Comparison of ENCODE assay signal across 9 mouse cellular contexts in genomic region chr12:16550983-16551454, GRCm38 (mm10). TPM values are rescaled to one million over a fixed set of nuclear protein-coding genes. Genes with fewer than 3 reads are reported as not detected.
A peak's percentile ranks its signal among the peaks of the same experiment; 100 is the strongest.
DNase-seq lines count a peak whose midpoint lies in the region; TF ChIP-seq lines count a peak whose summit lies in the region.
"Had no signal": no experiment of that assay in that cellular context is flagged by ENCODE, and none has a peak within 500 bp of the region (broad histone marks: within the 10 kb centered on the region; RNA-seq: fewer than 3 reads in every experiment).

No protein-coding gene starts in this region.

- TF ChIP-seq POLR2A in cerebellum, adult 2 months (IDR thresholded peaks at IDR 0.05; ENCODE audit: borderline replicate concordance, insufficient read depth, low read length), result no peak
- TF ChIP-seq POLR2A in lung, adult 2 months (IDR thresholded peaks at IDR 0.05; ENCODE audit: borderline replicate concordance, extremely low read depth, low read depth, low read length), result no peak

- peaks cover 14% of the 10 kb centered on the region for H3K4me1 ChIP-seq in cerebellum, adult 2 months (ENCODE audit: control insufficient read depth, insufficient read depth, low read length)
- no peaks in the 10 kb centered on the region for H3K4me1 ChIP-seq in lung, adult 2 months (ENCODE audit: control insufficient read depth, insufficient read depth, low read length)
- H3K4me1 ChIP-seq: liver, embryonic 13.5 days had no signal

- no peak overlapping the region for H3K4me3 ChIP-seq in cerebellum, adult 2 months (replicated peaks; ENCODE audit: insufficient read depth, low read depth, low read length)
- no peak overlapping the region for H3K4me3 ChIP-seq in layer of hippocampus, adult 2 months
- no peak overlapping the region for H3K4me3 ChIP-seq in lung, adult 2 months (replicated peaks; ENCODE audit: extremely low read depth, low read depth, low read length)
- H3K4me3 ChIP-seq: liver, embryonic 13.5 days had no signal

- DNase-seq in cerebellum, postnatal 10 days, result peak; percentile 54 to 59
- no peak for DNase-seq in cerebellum, adult 2 months
- peak; percentile 53 for DNase-seq in retina, postnatal 1 day
- DNase-seq in retina, embryonic 14.5 days (ENCODE audit: low spot score), result no peak
- peak; percentile 63 to 83 for DNase-seq in layer of hippocampus, adult 2 months (ENCODE audit: low spot score in 2 of 2)
- peak; percentile 43 for DNase-seq in right cerebral cortex, postnatal 4 days
- DNase-seq in lung, adult 2 months, result no peak
- DNase-seq in embryo, embryonic 11 days, result no peak
- DNase-seq: liver, embryonic 13.5 days had no signal

- H3K27ac ChIP-seq in cerebellum, adult 2 months (ENCODE audit: insufficient read depth, low read length), result no peak overlapping the region
- H3K27ac ChIP-seq in layer of hippocampus, adult 2 months, result peak overlapping the region; percentile 81
- H3K27ac ChIP-seq: liver, embryonic 13.5 days had no signal

- H3K27me3 ChIP-seq in cerebellum, adult 2 months (ENCODE audit: control insufficient read depth, insufficient read depth, low read length), result no peaks in the 10 kb centered on the region
- H3K27me3 ChIP-seq: liver, embryonic 13.5 days had no signal

- WGBS in cerebellum, adult 2 months, result 61% methylated on average over 12 of the region's 12 CpGs
- WGBS in lung, adult 2 months, result 77% methylated on average over 12 of the region's 12 CpGs

- no peak for TF ChIP-seq CTCF in cerebellum, adult 2 months (IDR thresholded peaks at IDR 0.05; ENCODE audit: borderline replicate concordance, insufficient read depth, low read depth, low read length)
- TF ChIP-seq CTCF in layer of hippocampus, adult 2 months (conservative IDR thresholded peaks at IDR 0.05), result no peak
- TF ChIP-seq CTCF in lung, adult 2 months (IDR thresholded peaks at IDR 0.05; ENCODE audit: insufficient read depth, low read length), result no peak

RNA-seq across cellular contexts. Expression of gene Lpin1, which starts 59.7 kb away (rescaled TPM):
- 37.2 and 38.6 TPM in 2 replicates for polyA plus RNA-seq in cerebellum, adult 2 months (2012; rRNA removed)
- total RNA-seq in layer of hippocampus, adult 2 months (2021), result 10 to 100 TPM; 25.3 to 27.6 TPM
- polyA plus RNA-seq in lung, adult 2 months (2012; rRNA removed), result 23.7 and 29.1 TPM in 2 replicates

Comparison
In these comparisons a context has a peak if more than half of its experiments do, and no peak if none do; other contexts are left out.
1. DNase-seq: peak in cerebellum, postnatal 10 days (2 of 2), retina, postnatal 1 day (single experiment), layer of hippocampus, adult 2 months (2 of 2) and right cerebral cortex, postnatal 4 days (single experiment); none in cerebellum, adult 2 months (0 of 2), retina, embryonic 14.5 days (single experiment), lung, adult 2 months (single experiment) and embryo, embryonic 11 days (single experiment).